Mouse (Mus musculus): ENCODE data around the gene Grid2. TPM values are rescaled to one million over a fixed set of nuclear protein-coding genes. Genes with fewer than 3 reads are reported as not detected.

The Grid2 gene
- polyA plus RNA-seq, 1 experiment from 2014 or later: 0.38 TPM

DNA sequence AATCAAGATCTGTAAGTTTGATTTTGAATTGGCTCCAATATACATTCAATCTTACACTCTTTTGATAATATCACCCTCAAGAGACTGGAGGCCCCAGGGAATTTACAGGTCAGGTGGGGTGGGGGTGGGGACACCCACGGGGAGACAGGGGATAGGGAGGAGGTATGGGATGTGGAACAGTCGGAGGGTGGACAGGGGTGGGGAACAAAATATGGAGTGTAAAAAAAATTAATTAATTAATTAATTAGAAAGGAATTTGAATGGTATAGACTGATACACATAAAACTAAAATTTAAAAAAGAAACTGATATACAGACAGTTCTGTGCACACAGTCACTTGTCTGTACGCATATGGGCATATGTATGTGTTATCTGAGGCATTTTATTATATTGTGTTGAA lies 380.3 kb downstream of the Grid2 start:
- no peaks in the 10 kb centered on the region for H3K4me1 ChIP-seq (replicated peaks; ENCODE audit: control insufficient read depth, insufficient read depth)
- ATAC-seq (ENCODE audit: low FRiP score, low TSS enrichment): no peak
- WGBS: 86% methylated on average over 3 of the region's 3 CpGs
- H3K9me3 ChIP-seq (ENCODE audit: control insufficient read depth, low read length): no peaks in the 10 kb centered on the region
- no peak overlapping the region for H3K9ac ChIP-seq (ENCODE audit: low read length)
- H3K27ac ChIP-seq (replicated peaks): no peak overlapping the region
- H3K4me2 ChIP-seq (replicated peaks; ENCODE audit: low read depth): no peak overlapping the region
- no peak for DNase-seq (ENCODE audit: low spot score)
- H3K27me3 ChIP-seq (ENCODE audit: control insufficient read depth, insufficient read depth, low read length): no peaks in the 10 kb centered on the region
- no peak overlapping the region for H3K4me3 ChIP-seq (ENCODE audit: low read depth, low read length)
- TF ChIP-seq CTCF (IDR thresholded peaks at IDR 0.05; ENCODE audit: low read depth): no peak
- TF ChIP-seq EP300 (optimal IDR thresholded peaks at IDR 0.05): no peak
- no peaks in the 10 kb centered on the region for H3K36me3 ChIP-seq (ENCODE audit: control insufficient read depth, insufficient read depth, low read length)

DNA sequence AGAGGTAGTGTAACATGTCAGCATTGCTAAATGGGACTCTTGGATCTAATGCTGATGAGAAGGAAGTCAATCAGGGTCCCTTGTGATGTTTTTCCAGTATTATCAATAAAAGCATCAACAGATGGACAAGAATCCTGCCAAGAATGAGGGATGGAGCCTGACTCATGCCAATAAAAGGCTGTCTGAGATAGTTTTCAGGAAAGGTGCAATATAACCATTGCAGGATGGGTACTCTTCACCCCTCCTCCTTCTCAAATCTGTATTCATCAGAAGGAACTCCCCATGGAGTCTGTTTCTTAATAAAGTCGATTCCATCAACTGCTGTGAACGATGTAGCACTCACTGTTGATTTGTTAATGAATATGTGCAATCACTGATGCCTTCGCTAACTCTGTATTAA lies 403.7 kb downstream of the Grid2 start:
- WGBS: 84% methylated on average over 3 of the region's 3 CpGs
- H3K4me1 ChIP-seq (replicated peaks; ENCODE audit: control insufficient read depth, insufficient read depth): no peaks in the 10 kb centered on the region
- H3K27ac ChIP-seq (replicated peaks): no peak overlapping the region
- TF ChIP-seq CTCF (IDR thresholded peaks at IDR 0.05; ENCODE audit: low read depth) (no peak), EP300 (optimal IDR thresholded peaks at IDR 0.05) (no peak)
- no peaks in the 10 kb centered on the region for H3K9me3 ChIP-seq (ENCODE audit: control insufficient read depth, low read length)
- H3K9ac ChIP-seq (ENCODE audit: low read length): no peak overlapping the region
- DNase-seq (ENCODE audit: low spot score) (no peak), ATAC-seq (ENCODE audit: low FRiP score, low TSS enrichment) (no peak)
- H3K36me3 ChIP-seq (ENCODE audit: control insufficient read depth, insufficient read depth, low read length): no peaks in the 10 kb centered on the region
- H3K4me2 ChIP-seq (replicated peaks; ENCODE audit: low read depth): no peak overlapping the region
- no peak overlapping the region for H3K4me3 ChIP-seq (ENCODE audit: low read depth, low read length)
- no peaks in the 10 kb centered on the region for H3K27me3 ChIP-seq (ENCODE audit: control insufficient read depth, insufficient read depth, low read length)

DNA sequence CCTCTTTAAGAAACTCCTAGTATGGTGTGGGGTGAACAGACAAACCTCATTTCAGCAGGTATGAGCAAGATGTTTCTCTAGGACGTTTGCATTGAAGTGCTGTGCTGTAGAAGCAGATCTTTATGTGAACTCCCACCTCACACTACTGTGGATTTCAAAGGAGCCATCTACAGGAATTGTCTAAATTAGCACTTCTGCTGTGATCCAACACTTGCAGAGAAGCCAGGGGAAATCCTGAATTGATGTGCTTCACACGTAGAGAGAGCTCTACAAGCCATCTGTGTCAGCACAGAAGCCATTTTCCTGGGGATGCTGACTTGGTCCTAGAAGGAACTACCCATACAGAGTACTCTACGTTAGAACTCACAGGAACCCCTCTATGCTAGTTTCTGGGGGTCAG lies 430.0 kb downstream of the Grid2 start:
- H3K4me2 ChIP-seq (replicated peaks; ENCODE audit: low read depth): no peak overlapping the region
- ATAC-seq (ENCODE audit: low FRiP score, low TSS enrichment) (no peak), DNase-seq (ENCODE audit: low spot score) (no peak)
- no peak overlapping the region for H3K9ac ChIP-seq (ENCODE audit: low read length)
- no peak overlapping the region for H3K27ac ChIP-seq (replicated peaks)
- H3K27me3 ChIP-seq (ENCODE audit: control insufficient read depth, insufficient read depth, low read length): no peaks in the 10 kb centered on the region
- H3K4me3 ChIP-seq (ENCODE audit: low read depth, low read length): no peak overlapping the region
- TF ChIP-seq EP300 (optimal IDR thresholded peaks at IDR 0.05) (no peak), CTCF (IDR thresholded peaks at IDR 0.05; ENCODE audit: low read depth) (no peak)
- no peaks in the 10 kb centered on the region for H3K36me3 ChIP-seq (ENCODE audit: control insufficient read depth, insufficient read depth, low read length)
- H3K9me3 ChIP-seq (ENCODE audit: control insufficient read depth, low read length): no peaks in the 10 kb centered on the region
- no peaks in the 10 kb centered on the region for H3K4me1 ChIP-seq (replicated peaks; ENCODE audit: control insufficient read depth, insufficient read depth)
- 59% methylated on average over 3 of the region's 3 CpGs for WGBS

DNA sequence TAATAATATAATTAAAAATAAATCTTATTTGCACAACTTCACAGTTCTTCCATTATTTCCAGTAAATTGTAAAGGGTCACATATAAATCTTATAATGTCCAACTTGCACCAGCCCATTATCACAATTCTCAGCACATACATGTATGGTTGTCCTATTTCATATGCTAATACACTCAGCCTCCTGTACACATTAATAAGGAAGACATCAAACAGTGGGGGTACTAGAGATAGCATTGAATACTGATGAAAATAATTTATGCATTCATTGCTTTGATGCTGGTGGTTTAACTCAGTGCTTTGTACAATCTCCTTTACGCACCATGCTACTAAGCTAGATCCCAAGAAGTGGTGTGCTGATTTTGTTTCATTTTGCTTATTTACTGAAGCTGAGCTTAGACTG lies 446.0 kb downstream of the Grid2 start:
- no peak for TF ChIP-seq CTCF (IDR thresholded peaks at IDR 0.05; ENCODE audit: low read depth)
- no peak for TF ChIP-seq EP300 (optimal IDR thresholded peaks at IDR 0.05)
- ATAC-seq (ENCODE audit: low FRiP score, low TSS enrichment) (no peak), DNase-seq (ENCODE audit: low spot score) (no peak)
- no peak overlapping the region for H3K4me3 ChIP-seq (ENCODE audit: low read depth, low read length)
- H3K4me1 ChIP-seq (replicated peaks; ENCODE audit: control insufficient read depth, insufficient read depth): no peaks in the 10 kb centered on the region
- H3K9ac ChIP-seq (ENCODE audit: low read length): no peak overlapping the region
- no peak overlapping the region for H3K27ac ChIP-seq (replicated peaks)
- H3K9me3 ChIP-seq (ENCODE audit: control insufficient read depth, low read length): no peaks in the 10 kb centered on the region
- no peak overlapping the region for H3K4me2 ChIP-seq (replicated peaks; ENCODE audit: low read depth)
- no peaks in the 10 kb centered on the region for H3K36me3 ChIP-seq (ENCODE audit: control insufficient read depth, insufficient read depth, low read length)
- WGBS: 94% methylated on average over 1 of the region's 1 CpGs
- H3K27me3 ChIP-seq (ENCODE audit: control insufficient read depth, insufficient read depth, low read length): no peaks in the 10 kb centered on the region

DNA sequence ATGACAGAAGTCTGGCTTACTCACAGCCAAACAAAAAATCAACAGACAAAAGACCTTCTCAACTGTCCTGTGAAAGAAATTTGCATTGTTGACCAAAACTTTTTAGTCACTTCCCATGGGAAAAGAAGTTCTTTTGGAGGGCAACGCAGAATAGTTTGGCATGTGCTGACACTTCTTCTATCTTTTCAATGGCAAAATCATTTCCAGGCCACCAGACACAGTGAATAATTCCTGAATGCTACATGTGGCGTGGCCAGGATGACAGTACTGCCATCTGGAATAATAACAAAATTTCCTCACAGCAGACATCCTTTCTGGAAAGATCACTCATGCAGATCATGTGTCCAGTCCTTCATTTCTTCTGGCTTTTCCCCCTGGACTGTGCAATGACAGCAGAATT lies 478.1 kb downstream of the Grid2 start:
- ATAC-seq (ENCODE audit: low FRiP score, low TSS enrichment): no peak
- no peak overlapping the region for H3K27ac ChIP-seq (replicated peaks)
- H3K4me3 ChIP-seq (ENCODE audit: low read depth, low read length): no peak overlapping the region
- no peak overlapping the region for H3K9ac ChIP-seq (ENCODE audit: low read length)
- no peaks in the 10 kb centered on the region for H3K4me1 ChIP-seq (replicated peaks; ENCODE audit: control insufficient read depth, insufficient read depth)
- no peak overlapping the region for H3K4me2 ChIP-seq (replicated peaks; ENCODE audit: low read depth)
- 75% methylated on average over 2 of the region's 2 CpGs for WGBS
- TF ChIP-seq EP300 (optimal IDR thresholded peaks at IDR 0.05) (no peak), CTCF (IDR thresholded peaks at IDR 0.05; ENCODE audit: low read depth) (no peak)
- DNase-seq (ENCODE audit: low spot score): no peak
- no peaks in the 10 kb centered on the region for H3K27me3 ChIP-seq (ENCODE audit: control insufficient read depth, insufficient read depth, low read length)
- no peaks in the 10 kb centered on the region for H3K9me3 ChIP-seq (ENCODE audit: control insufficient read depth, low read length)
- no peaks in the 10 kb centered on the region for H3K36me3 ChIP-seq (ENCODE audit: control insufficient read depth, insufficient read depth, low read length)

DNA sequence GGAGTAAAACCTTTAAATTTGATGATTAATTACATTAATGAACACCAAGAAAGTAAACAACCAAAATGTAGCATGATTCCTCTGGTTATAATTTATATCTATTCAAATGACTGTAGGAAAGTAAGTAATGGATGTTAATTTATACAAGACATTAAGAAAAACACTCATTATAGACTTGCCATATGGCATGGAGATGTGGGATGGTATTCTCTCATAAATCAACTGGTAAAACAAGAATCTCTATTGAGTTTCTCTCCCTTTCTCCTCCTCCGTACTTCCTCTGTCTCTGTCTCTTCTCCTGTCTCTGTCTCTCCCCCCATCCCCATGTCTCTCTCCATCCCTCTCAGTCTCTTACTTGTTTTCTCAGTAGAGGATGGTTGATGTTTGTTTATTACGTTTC lies 506.9 kb downstream of the Grid2 start:
- no peaks in the 10 kb centered on the region for H3K27me3 ChIP-seq (ENCODE audit: control insufficient read depth, insufficient read depth, low read length)

More for the DNA sequence above, 506.9 kb downstream of the Grid2 start:
- Histone ChIP-seq H3K36me3 (ENCODE audit: control insufficient read depth, insufficient read depth, low read length) (no peaks in the 10 kb centered on the region), H3K9ac (ENCODE audit: low read length) (no peak overlapping the region), H3K4me2 (replicated peaks; ENCODE audit: low read depth) (no peak overlapping the region), H3K9me3 (ENCODE audit: control insufficient read depth, low read length) (no peaks in the 10 kb centered on the region), H3K4me3 (ENCODE audit: low read depth, low read length) (no peak overlapping the region), H3K27ac (replicated peaks) (no peak overlapping the region), H3K4me1 (replicated peaks; ENCODE audit: control insufficient read depth, insufficient read depth) (no peaks in the 10 kb centered on the region)
- TF ChIP-seq CTCF (IDR thresholded peaks at IDR 0.05; ENCODE audit: low read depth): no peak
- no peak for DNase-seq (ENCODE audit: low spot score)
- 69% methylated on average over 2 of the region's 2 CpGs for WGBS
- no peak for ATAC-seq (ENCODE audit: low FRiP score, low TSS enrichment)

Measured in stomach, postnatal 0 days (tissue).